Mouse (Mus musculus) C2C12 (cell line): ENCODE measurements around the gene Bdnf. TPM values are rescaled to one million over a fixed set of nuclear protein-coding genes. Genes with fewer than 3 reads are reported as not detected.

Experiments
- H3K27me3 ChIP-seq: one replicate; pipeline ENCODE4 v1.6.1; 2011; ENCODE audit not compliant: control insufficient read depth, insufficient read depth, insufficient read length
- H3K36me3 ChIP-seq: one replicate; pipeline ENCODE4 v1.6.1; 2011; ENCODE audit not compliant: control insufficient read depth, insufficient read depth
- H3K4me3 ChIP-seq: one replicate; pipeline ENCODE4 v1.5.1; 2011; ENCODE audit warnings: mild to moderate bottlenecking, control low read depth; ENCODE audit not compliant: poor library complexity, insufficient read depth, severe bottlenecking
- H3K79me2 ChIP-seq: one replicate; pipeline ENCODE4 v1.6.1; 2011; ENCODE audit not compliant: control insufficient read depth, insufficient read depth
- H3K79me3 ChIP-seq: one replicate; pipeline ENCODE4 v1.6.1; 2011; ENCODE audit warnings: low read depth, control low read depth
- H3ac ChIP-seq: one replicate; pipeline ENCODE3; 2011; ENCODE audit warnings: low read depth; ENCODE audit not compliant: control insufficient read depth, insufficient read length
- CEBPB ChIP-seq: IDR thresholded peaks from one replicate; pipeline ENCODE4 v1.6.1; 2011; ENCODE audit warnings: low read depth, mild to moderate bottlenecking, control low read depth, moderate library complexity
- CTCF ChIP-seq: IDR thresholded peaks from one replicate; pipeline ENCODE4 v1.5.1; 2011; ENCODE audit not compliant: control insufficient read depth, insufficient read depth, insufficient read length
- FOSL1 ChIP-seq: IDR thresholded peaks from one replicate; pipeline ENCODE4 v1.8.0; 2011; ENCODE audit warnings: mild to moderate bottlenecking, low read length; ENCODE audit not compliant: poor library complexity, insufficient read depth, severe bottlenecking
- MAX ChIP-seq: IDR thresholded peaks from one replicate; pipeline ENCODE4 v1.6.1; 2011; ENCODE audit warnings: mild to moderate bottlenecking, control low read depth
- MYOD1 ChIP-seq: IDR thresholded peaks from one replicate; pipeline ENCODE4 v1.6.1; 2011; ENCODE audit warnings: low read depth; ENCODE audit not compliant: control insufficient read depth, insufficient read length
- MYOG ChIP-seq: IDR thresholded peaks from one replicate; pipeline ENCODE4 v1.6.1; 2011; ENCODE audit not compliant: control insufficient read depth, insufficient read length; ENCODE audit errors: extremely low read depth
- USF1 ChIP-seq: IDR thresholded peaks from one replicate; pipeline ENCODE4 v1.6.1; 2011; ENCODE audit warnings: low read depth, mild to moderate bottlenecking, control low read depth, moderate library complexity
- polyA plus RNA-seq: library from polyadenylated mRNA; unstranded; fragments of >200 nt; fragmentation: generic; extraction: Trizol; gene quantifications from one replicate; pipeline ENCODE4 v1.2.1, GENCODE M21; 2012; ENCODE audit warnings: missing spikeins

The Bdnf gene
- polyA plus RNA-seq, 1 experiment, result 4.5 TPM

DNA sequence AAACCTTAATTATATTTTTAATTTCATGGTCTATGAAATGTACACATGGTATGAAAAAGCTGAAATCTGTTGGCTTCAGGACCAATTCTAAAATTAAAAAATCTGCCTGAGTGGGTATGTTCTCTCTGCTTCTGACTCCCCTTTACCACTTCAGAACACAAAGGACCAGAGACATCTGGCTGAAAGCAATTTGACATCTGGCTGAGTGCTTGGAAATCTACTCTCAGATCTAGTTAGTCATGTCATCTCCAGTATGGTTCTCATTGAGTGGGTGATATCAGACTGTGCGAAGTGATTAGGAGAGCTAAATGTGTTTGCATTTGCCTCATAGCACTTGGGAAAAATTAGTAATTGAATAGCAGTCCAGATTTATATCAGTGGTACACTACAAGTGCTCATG lies 36.5 kb downstream of the Bdnf start:
- Histone ChIP-seq H3K27me3 (no peaks in the 10 kb centered on the region), H3K4me3 (no peak overlapping the region), H3K79me2 (peaks cover 98% of the 10 kb centered on the region), H3ac (no peak overlapping the region), H3K79me3 (peaks cover 48% of the 10 kb centered on the region), H3K36me3 (peaks cover 22% of the 10 kb centered on the region)
- TF ChIP-seq CTCF, result no peak
- no peak for TF ChIP-seq MAX
- no peak for TF ChIP-seq MYOG
- no peak for TF ChIP-seq USF1
- TF ChIP-seq CEBPB, result no peak
- TF ChIP-seq MYOD1, result no peak
- TF ChIP-seq FOSL1, result no peak

DNA sequence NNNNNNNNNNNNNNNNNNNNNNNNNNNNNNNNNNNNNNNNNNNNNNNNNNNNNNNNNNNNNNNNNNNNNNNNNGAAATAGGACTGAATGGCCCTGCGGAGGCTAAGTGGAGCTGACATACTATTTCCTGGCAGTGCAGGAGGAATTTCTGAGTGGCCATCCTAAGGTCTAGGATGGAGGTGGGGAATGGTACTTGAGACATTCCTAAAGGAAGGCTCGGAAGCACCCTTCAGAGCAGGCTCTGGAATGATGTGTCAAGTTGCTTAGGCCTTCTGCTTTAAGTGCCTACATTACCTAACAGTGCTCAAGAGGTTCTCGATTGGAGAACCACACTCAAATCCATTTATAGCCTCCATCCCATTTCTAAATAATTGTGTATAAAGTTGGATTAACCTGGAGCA lies 50.8 kb downstream of the Bdnf start:
- H3K36me3 ChIP-seq, result peaks cover 38% of the 10 kb centered on the region
- no peak overlapping the region for H3ac ChIP-seq
- peaks cover 10% of the 10 kb centered on the region for H3K79me3 ChIP-seq
- no peak for TF ChIP-seq MYOD1
- TF ChIP-seq MAX, result no peak
- no peak for TF ChIP-seq MYOG
- TF ChIP-seq USF1, result no peak
- TF ChIP-seq CTCF, result no peak
- no peak for TF ChIP-seq FOSL1
- no peak for TF ChIP-seq CEBPB
- no peak overlapping the region for H3K4me3 ChIP-seq
- no peaks in the 10 kb centered on the region for H3K27me3 ChIP-seq
- H3K79me2 ChIP-seq, result peaks cover 34% of the 10 kb centered on the region

DNA sequence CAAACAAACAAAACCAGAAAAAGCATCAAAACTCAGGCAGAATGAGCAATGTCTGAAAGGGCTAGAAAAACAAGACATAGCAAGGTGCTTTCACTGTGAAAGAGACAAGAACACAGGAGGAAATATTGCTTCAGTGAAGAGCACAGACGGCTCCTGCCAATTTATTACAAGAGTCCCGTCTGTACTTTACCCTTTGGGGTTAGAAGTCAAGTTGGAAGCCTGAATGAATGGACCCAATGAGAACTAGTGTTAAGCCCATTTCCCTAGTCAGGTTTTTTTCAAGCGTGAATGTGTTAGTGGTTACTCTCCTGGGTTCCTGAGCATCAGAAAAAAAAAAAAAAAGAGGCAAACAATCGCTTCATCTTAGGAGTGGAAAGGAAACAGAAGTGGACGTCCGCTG lies 51.3 kb downstream of the Bdnf start:
- no peak overlapping the region for H3K4me3 ChIP-seq
- H3ac ChIP-seq, result no peak overlapping the region
- TF ChIP-seq MYOG (no peak), USF1 (no peak), FOSL1 (no peak), MYOD1 (no peak), CEBPB (no peak), MAX (no peak), CTCF (no peak)
- peaks cover 28% of the 10 kb centered on the region for H3K79me2 ChIP-seq
- peaks cover 7% of the 10 kb centered on the region for H3K79me3 ChIP-seq
- peaks cover 38% of the 10 kb centered on the region for H3K36me3 ChIP-seq
- H3K27me3 ChIP-seq, result no peaks in the 10 kb centered on the region

DNA sequence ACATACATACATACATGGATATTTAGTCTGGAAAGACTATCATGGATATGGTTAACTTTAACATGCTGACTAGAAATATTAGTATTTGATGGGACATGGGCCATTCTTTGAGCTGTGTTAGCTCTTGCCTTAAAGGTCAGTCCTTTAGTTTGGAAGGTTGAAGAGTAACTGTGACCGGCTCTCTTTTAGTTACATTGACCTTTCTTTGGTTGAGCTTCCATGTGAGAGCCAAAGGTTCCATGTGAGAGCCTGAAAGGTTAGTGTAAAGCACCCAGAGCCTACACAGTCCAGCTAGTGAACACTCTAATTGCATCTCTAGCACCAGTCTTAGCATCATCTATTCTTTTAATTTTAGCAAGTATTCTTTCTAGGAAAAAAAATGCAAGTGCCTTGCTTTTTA lies 54.7 kb downstream of the Bdnf start:
- Histone ChIP-seq H3K27me3 (no peaks in the 10 kb centered on the region), H3ac (no peak overlapping the region), H3K79me3 (no peaks in the 10 kb centered on the region), H3K4me3 (no peak overlapping the region), H3K36me3 (peaks cover 18% of the 10 kb centered on the region), H3K79me2 (no peaks in the 10 kb centered on the region)
- TF ChIP-seq CEBPB (no peak), MYOD1 (no peak), USF1 (no peak), MYOG (no peak), FOSL1 (no peak), CTCF (no peak), MAX (no peak)

DNA sequence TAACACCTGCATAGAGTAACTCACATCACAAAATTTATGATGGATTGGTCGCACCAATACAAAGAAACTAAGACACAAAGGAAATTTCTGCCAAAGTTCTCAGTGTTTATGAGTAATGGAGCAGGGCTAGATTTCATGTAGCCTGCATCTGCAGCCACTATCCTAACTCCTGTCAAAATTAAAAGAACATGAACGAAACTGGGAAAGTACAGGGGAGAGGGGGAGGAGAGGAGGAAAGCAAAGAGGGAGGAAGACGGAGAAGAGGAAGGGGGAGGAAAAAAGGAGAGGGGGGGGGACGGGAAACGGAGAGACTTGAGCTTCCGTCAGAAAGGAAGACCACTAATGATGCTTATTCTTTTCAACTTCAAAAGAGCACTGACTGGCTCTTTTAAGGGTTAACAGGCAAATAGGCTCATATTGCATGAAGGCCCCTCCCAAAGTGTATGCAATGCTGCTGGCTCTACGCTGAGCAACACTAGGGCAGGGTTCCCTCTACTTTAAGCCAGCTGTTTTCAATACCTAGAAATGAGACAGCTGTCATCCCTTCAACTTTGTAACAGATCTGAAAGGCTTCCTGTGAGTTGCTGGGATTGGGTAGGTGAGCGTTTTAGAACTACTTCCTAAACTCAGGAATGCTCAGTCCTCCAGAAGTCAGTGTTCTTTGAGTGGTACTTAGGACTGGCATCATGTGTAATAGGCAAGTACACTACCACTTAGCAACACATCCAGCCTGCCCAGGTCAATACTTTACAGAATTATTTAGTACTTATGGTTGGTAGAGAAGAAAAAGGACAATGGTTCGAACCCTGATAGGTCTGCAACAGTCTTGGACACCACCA lies 58.9 kb downstream of the Bdnf start:
- Histone ChIP-seq H3ac (no peak overlapping the region), H3K79me3 (no peaks in the 10 kb centered on the region), H3K27me3 (no peaks in the 10 kb centered on the region), H3K4me3 (no peak overlapping the region), H3K79me2 (no peaks in the 10 kb centered on the region), H3K36me3 (no peaks in the 10 kb centered on the region)
- no peak for TF ChIP-seq CEBPB
- TF ChIP-seq MAX, result no peak
- TF ChIP-seq MYOD1, result no peak
- TF ChIP-seq FOSL1, result no peak
- no peak for TF ChIP-seq MYOG
- TF ChIP-seq CTCF, result no peak
- no peak for TF ChIP-seq USF1

DNA sequence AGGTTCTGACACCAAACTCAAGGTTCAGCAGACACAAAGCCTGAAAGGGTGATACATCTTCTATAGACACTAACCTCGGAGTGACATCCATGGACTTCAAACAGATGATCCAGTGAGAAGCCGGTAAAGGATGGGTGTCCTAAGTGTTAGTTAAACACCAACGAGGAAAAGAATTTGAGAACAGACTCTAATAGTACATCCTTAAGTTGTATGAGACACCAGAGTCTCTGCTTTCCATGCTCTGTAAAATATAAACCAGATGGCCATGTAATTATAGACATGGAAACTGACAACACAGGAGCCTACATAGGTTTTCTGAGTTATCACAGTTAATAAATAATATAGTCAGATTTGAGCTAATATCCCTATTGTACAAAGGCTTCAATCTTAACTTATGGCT lies 59.7 kb downstream of the Bdnf start:
- TF ChIP-seq CEBPB, result no peak
- TF ChIP-seq FOSL1, result no peak
- TF ChIP-seq USF1, result no peak
- TF ChIP-seq MAX, result no peak
- no peak for TF ChIP-seq CTCF
- TF ChIP-seq MYOD1, result no peak
- TF ChIP-seq MYOG, result no peak

More for the DNA sequence above, 59.7 kb downstream of the Bdnf start:
- no peak overlapping the region for H3ac ChIP-seq
- no peak overlapping the region for H3K4me3 ChIP-seq
- no peaks in the 10 kb centered on the region for H3K79me2 ChIP-seq
- H3K79me3 ChIP-seq, result no peaks in the 10 kb centered on the region
- no peaks in the 10 kb centered on the region for H3K36me3 ChIP-seq
- no peaks in the 10 kb centered on the region for H3K27me3 ChIP-seq
